Mouse (Mus musculus): ENCODE results near the gene Zfp622. TPM values are rescaled to one million over a fixed set of nuclear protein-coding genes. Genes with fewer than 3 reads are reported as not detected.
A peak's percentile ranks its signal among the peaks of the same experiment; 100 is the strongest.

Zfp622 gene
- polyA plus RNA-seq, 1 experiment, result 102 TPM

DNA sequence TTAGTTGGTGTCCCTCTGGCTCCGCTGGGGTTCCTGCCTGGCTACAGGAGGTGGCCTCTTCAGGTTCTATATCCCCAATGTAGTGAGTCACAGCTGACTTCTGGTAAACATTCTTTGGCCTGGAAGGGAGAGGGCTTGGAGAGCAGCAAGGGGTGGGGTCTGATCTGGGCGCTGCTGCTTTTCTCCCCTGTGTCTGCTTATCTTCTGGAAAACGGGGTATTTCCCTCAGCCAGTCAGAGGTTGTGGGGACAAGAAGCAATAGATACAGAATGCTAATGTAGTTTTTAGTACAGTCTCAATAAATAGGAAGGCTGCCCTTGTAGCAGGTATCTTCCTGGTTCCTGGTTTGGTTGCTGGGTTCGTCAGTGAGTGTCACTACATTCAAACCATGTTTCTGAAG is 33.1 kb upstream of the Zfp622 start:
- H3K27me3 ChIP-seq (ENCODE audit: control insufficient read depth, insufficient read depth, insufficient read length), result no peaks in the 10 kb centered on the region
- TF ChIP-seq POLR2AphosphoS2 (IDR thresholded peaks at IDR 0.05; ENCODE audit: insufficient read length, low read depth) (no peak), CEBPB (IDR thresholded peaks at IDR 0.05; ENCODE audit: insufficient read depth, poor library complexity, severe bottlenecking) (no peak), TCF12 (IDR thresholded peaks at IDR 0.05; ENCODE audit: insufficient read depth, poor library complexity, severe bottlenecking) (no peak), E2F4 (IDR thresholded peaks at IDR 0.05; ENCODE audit: insufficient read depth) (no peak), TCF3 (IDR thresholded peaks at IDR 0.05; ENCODE audit: insufficient read length, low read depth) (no peak), MYOD1 (IDR thresholded peaks at IDR 0.05; ENCODE audit: control insufficient read depth in 1 of 3, insufficient read length in 2 of 3, low read depth in 2 of 3) (no peak), REST (IDR thresholded peaks at IDR 0.05; ENCODE audit: insufficient read depth, insufficient read length) (no peak), MYOG (IDR thresholded peaks at IDR 0.05; ENCODE audit: control insufficient read depth in 1 of 3, insufficient read depth in 1 of 3, insufficient read length in 2 of 3, low read depth in 2 of 3) (no peak), USF1 (IDR thresholded peaks at IDR 0.05; ENCODE audit: low read depth) (no peak), MAX (IDR thresholded peaks at IDR 0.05; ENCODE audit: low read depth) (no peak), SRF (IDR thresholded peaks at IDR 0.05; ENCODE audit: control insufficient read depth, insufficient read length, low read depth) (no peak), POLR2A (IDR thresholded peaks at IDR 0.05; ENCODE audit: insufficient read length, low read depth) (no peak)
- H3K36me3 ChIP-seq (ENCODE audit: control insufficient read depth, insufficient read depth), result no peaks in the 10 kb centered on the region
- H3K79me2 ChIP-seq (ENCODE audit: control insufficient read depth, insufficient read depth), result peaks cover 55% of the 10 kb centered on the region
- H3K4me3 ChIP-seq, result no peak overlapping the region
- no peak overlapping the region for H3K4me2 ChIP-seq (ENCODE audit: low read depth)
- no peak overlapping the region for H3ac ChIP-seq (ENCODE audit: control insufficient read depth, insufficient read length)

GRCm38 (mm10) chr15:25956001-25956400 is 28.2 kb upstream of the Zfp622 start:
- Histone ChIP-seq H3K27me3 (ENCODE audit: control insufficient read depth, insufficient read depth, insufficient read length) (no peaks in the 10 kb centered on the region), H3K4me3 (no peak overlapping the region), H3K79me2 (ENCODE audit: control insufficient read depth, insufficient read depth) (peaks cover 45% of the 10 kb centered on the region), H3K36me3 (ENCODE audit: control insufficient read depth, insufficient read depth) (no peaks in the 10 kb centered on the region), H3ac (ENCODE audit: control insufficient read depth, insufficient read length) (no peak overlapping the region), H3K4me2 (ENCODE audit: low read depth) (peak overlapping the region; percentile 65)
- TF ChIP-seq CEBPB (IDR thresholded peaks at IDR 0.05; ENCODE audit: insufficient read depth, poor library complexity, severe bottlenecking) (no peak), TCF12 (IDR thresholded peaks at IDR 0.05; ENCODE audit: insufficient read depth, poor library complexity, severe bottlenecking) (no peak), E2F4 (IDR thresholded peaks at IDR 0.05; ENCODE audit: insufficient read depth) (no peak), MYOG (IDR thresholded peaks at IDR 0.05; ENCODE audit: control insufficient read depth in 1 of 3, insufficient read depth in 1 of 3, insufficient read length in 2 of 3, low read depth in 2 of 3) (no peak), SRF (IDR thresholded peaks at IDR 0.05; ENCODE audit: control insufficient read depth, insufficient read length, low read depth) (no peak)

DNA sequence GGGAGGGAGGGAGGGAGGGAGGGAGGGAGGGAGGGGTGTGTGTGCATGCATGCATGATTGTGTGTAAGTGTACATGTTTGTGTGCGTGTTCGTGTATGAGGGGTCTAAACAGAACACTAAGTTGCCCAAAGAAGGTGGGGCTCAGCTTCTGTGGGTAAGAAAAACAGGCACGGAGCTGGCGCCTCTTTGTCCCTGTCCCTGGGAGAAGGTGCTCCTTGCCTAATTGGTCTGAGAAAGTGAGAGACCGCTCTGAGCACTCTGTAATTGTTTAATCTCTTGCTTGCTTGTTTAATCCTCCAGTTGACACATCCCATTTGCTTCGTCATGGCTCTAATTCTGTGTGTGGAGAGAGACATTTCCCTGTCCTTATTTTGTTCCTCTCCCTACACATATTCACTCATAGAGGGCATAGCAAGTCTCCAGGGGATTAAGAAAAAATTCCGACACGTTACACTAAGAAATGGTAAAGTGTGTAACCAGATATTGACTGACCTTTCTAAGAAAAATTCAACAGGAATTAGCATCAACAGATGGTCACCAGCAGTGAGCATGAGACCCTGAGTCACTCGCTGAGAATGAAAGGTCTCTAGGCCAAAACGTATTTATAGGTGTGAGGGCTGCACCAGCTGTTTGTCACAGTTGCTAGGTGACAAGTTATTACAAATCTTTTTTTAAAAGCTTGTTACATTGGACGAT is 27.6 kb upstream of the Zfp622 start:
- H3K4me2 ChIP-seq (ENCODE audit: low read depth), result peak overlapping the region; percentile 65
- TF ChIP-seq SRF (IDR thresholded peaks at IDR 0.05; ENCODE audit: control insufficient read depth, insufficient read length, low read depth), result no peak
- TF ChIP-seq MYOD1 (IDR thresholded peaks at IDR 0.05; ENCODE audit: control insufficient read depth in 1 of 3, insufficient read length in 2 of 3, low read depth in 2 of 3), result peak; percentile 89 to 96 (median 93)
- TF ChIP-seq TCF3 (IDR thresholded peaks at IDR 0.05; ENCODE audit: insufficient read length, low read depth), result peak; percentile 49
- no peak for TF ChIP-seq USF1 (IDR thresholded peaks at IDR 0.05; ENCODE audit: low read depth)
- TF ChIP-seq POLR2A (IDR thresholded peaks at IDR 0.05; ENCODE audit: insufficient read length, low read depth), result no peak
- peak; percentile 82 for TF ChIP-seq MAX (IDR thresholded peaks at IDR 0.05; ENCODE audit: low read depth)
- peak; percentile 98 for TF ChIP-seq TCF12 (IDR thresholded peaks at IDR 0.05; ENCODE audit: insufficient read depth, poor library complexity, severe bottlenecking)
- peak; percentile 18; the same call in 1 of the 2 replicates for TF ChIP-seq CEBPB (IDR thresholded peaks at IDR 0.05; ENCODE audit: insufficient read depth, poor library complexity, severe bottlenecking)
- TF ChIP-seq E2F4 (IDR thresholded peaks at IDR 0.05; ENCODE audit: insufficient read depth), result no peak
- peak in 2 of 3 experiments; percentile 83 to 99 for TF ChIP-seq MYOG (IDR thresholded peaks at IDR 0.05; ENCODE audit: control insufficient read depth in 1 of 3, insufficient read depth in 1 of 3, insufficient read length in 2 of 3, low read depth in 2 of 3)
- H3ac ChIP-seq (ENCODE audit: control insufficient read depth, insufficient read length), result no peak overlapping the region
- peaks cover 42% of the 10 kb centered on the region for H3K79me2 ChIP-seq (ENCODE audit: control insufficient read depth, insufficient read depth)
- H3K4me3 ChIP-seq, result no peak overlapping the region
- H3K36me3 ChIP-seq (ENCODE audit: control insufficient read depth, insufficient read depth), result no peaks in the 10 kb centered on the region
- no peaks in the 10 kb centered on the region for H3K27me3 ChIP-seq (ENCODE audit: control insufficient read depth, insufficient read depth, insufficient read length)

GRCm38 (mm10) chr15:25957651-25958050 is 26.5 kb upstream of the Zfp622 start:
- no peaks in the 10 kb centered on the region for H3K36me3 ChIP-seq (ENCODE audit: control insufficient read depth, insufficient read depth)
- H3K27me3 ChIP-seq (ENCODE audit: control insufficient read depth, insufficient read depth, insufficient read length), result no peaks in the 10 kb centered on the region
- no peak overlapping the region for H3K4me3 ChIP-seq
- H3ac ChIP-seq (ENCODE audit: control insufficient read depth, insufficient read length), result no peak overlapping the region
- peaks cover 36% of the 10 kb centered on the region for H3K79me2 ChIP-seq (ENCODE audit: control insufficient read depth, insufficient read depth)
- no peak for TF ChIP-seq POLR2A (IDR thresholded peaks at IDR 0.05; ENCODE audit: insufficient read length, low read depth)
- TF ChIP-seq TCF12 (IDR thresholded peaks at IDR 0.05; ENCODE audit: insufficient read depth, poor library complexity, severe bottlenecking), result no peak
- TF ChIP-seq USF1 (IDR thresholded peaks at IDR 0.05; ENCODE audit: low read depth), result no peak
- no peak for TF ChIP-seq TCF3 (IDR thresholded peaks at IDR 0.05; ENCODE audit: insufficient read length, low read depth)
- TF ChIP-seq CEBPB (IDR thresholded peaks at IDR 0.05; ENCODE audit: insufficient read depth, poor library complexity, severe bottlenecking), result no peak
- peak overlapping the region; percentile 65 for H3K4me2 ChIP-seq (ENCODE audit: low read depth)

GRCm38 (mm10) chr15:25959375-25959774 is 24.8 kb upstream of the Zfp622 start:
- Histone ChIP-seq H3ac (ENCODE audit: control insufficient read depth, insufficient read length) (no peak overlapping the region), H3K27me3 (ENCODE audit: control insufficient read depth, insufficient read depth, insufficient read length) (no peaks in the 10 kb centered on the region), H3K79me2 (ENCODE audit: control insufficient read depth, insufficient read depth) (peaks cover 32% of the 10 kb centered on the region), H3K36me3 (ENCODE audit: control insufficient read depth, insufficient read depth) (no peaks in the 10 kb centered on the region), H3K4me3 (no peak overlapping the region), H3K4me2 (ENCODE audit: low read depth) (no peak overlapping the region)
- no peak for TF ChIP-seq TCF3 (IDR thresholded peaks at IDR 0.05; ENCODE audit: insufficient read length, low read depth)
- TF ChIP-seq E2F4 (IDR thresholded peaks at IDR 0.05; ENCODE audit: insufficient read depth), result no peak
- no peak for TF ChIP-seq POLR2AphosphoS2 (IDR thresholded peaks at IDR 0.05; ENCODE audit: insufficient read length, low read depth)
- TF ChIP-seq SRF (IDR thresholded peaks at IDR 0.05; ENCODE audit: control insufficient read depth, insufficient read length, low read depth), result no peak
- no peak for TF ChIP-seq CEBPB (IDR thresholded peaks at IDR 0.05; ENCODE audit: insufficient read depth, poor library complexity, severe bottlenecking)
- TF ChIP-seq REST (IDR thresholded peaks at IDR 0.05; ENCODE audit: insufficient read depth, insufficient read length), result no peak
- TF ChIP-seq TCF12 (IDR thresholded peaks at IDR 0.05; ENCODE audit: insufficient read depth, poor library complexity, severe bottlenecking), result no peak
- TF ChIP-seq POLR2A (IDR thresholded peaks at IDR 0.05; ENCODE audit: insufficient read length, low read depth), result no peak
- no peak for TF ChIP-seq MYOD1 (IDR thresholded peaks at IDR 0.05; ENCODE audit: control insufficient read depth in 1 of 3, insufficient read length in 2 of 3, low read depth in 2 of 3)
- no peak for TF ChIP-seq MYOG (IDR thresholded peaks at IDR 0.05; ENCODE audit: control insufficient read depth in 1 of 3, insufficient read depth in 1 of 3, insufficient read length in 2 of 3, low read depth in 2 of 3)
- TF ChIP-seq USF1 (IDR thresholded peaks at IDR 0.05; ENCODE audit: low read depth), result no peak
- no peak for TF ChIP-seq MAX (IDR thresholded peaks at IDR 0.05; ENCODE audit: low read depth)

All from myocyte (in vitro differentiated cells).